Mouse (Mus musculus) MEL (cell line): ENCODE measurements at regions not wholly inside any gene's neighbourhood (a gene's known extent, or its start where the extent isn't known, plus 50 kb on each side); places are given as distances from the start of the nearest gene placed in this dataset.

Experiments used
- CTCF ChIP-seq, 3 experiments: IDR thresholded peaks in 2 of 3; conservative IDR thresholded peaks in 1 of 3; 2 replicates each; pipeline ENCODE4 v1.5.1; 2011 to 2012; ENCODE audit warnings: low read length in 3 of 3, low read depth in 2 of 3, mild to moderate bottlenecking in 2 of 3, improper control_type of control experiment in 1 of 3, inconsistent platforms in 1 of 3, mixed read lengths in 1 of 3, moderate library complexity in 1 of 3; ENCODE audit not compliant: control insufficient read depth in 1 of 3, insufficient read depth in 1 of 3, poor library complexity in 1 of 3, severe bottlenecking in 1 of 3
- EP300 ChIP-seq, 2 experiments: IDR thresholded peaks; 2 replicates each; pipeline ENCODE4 v1.6.1; 2011; ENCODE audit warnings: improper control_type of control experiment in 2 of 2, low read length in 2 of 2, low read depth in 1 of 2, mild to moderate bottlenecking in 1 of 2
- HCFC1 ChIP-seq: IDR thresholded peaks from 2 replicates; pipeline ENCODE4 v1.6.1; 2012; ENCODE audit warnings: low read depth, mild to moderate bottlenecking, inconsistent platforms, low read length, improper control_type of control experiment, moderate library complexity
- KAT2A ChIP-seq: conservative IDR thresholded peaks from 2 replicates; pipeline ENCODE4 v1.6.1; 2012; ENCODE audit warnings: low read depth, low read length, improper control_type of control experiment, inconsistent platforms
- MAX ChIP-seq: IDR thresholded peaks from 2 replicates; pipeline ENCODE4 v1.6.1; 2011; ENCODE audit warnings: low read length, improper control_type of control experiment
- MAZ ChIP-seq: IDR thresholded peaks from 2 replicates; pipeline ENCODE4 v1.6.1; 2012; ENCODE audit warnings: low read depth, mild to moderate bottlenecking, inconsistent platforms, low read length, improper control_type of control experiment
- POLR2A ChIP-seq, 2 experiments: IDR thresholded peaks; 2 replicates each; pipeline ENCODE4 v1.6.1; 2011 to 2012; ENCODE audit warnings: low read length in 2 of 2, mild to moderate bottlenecking in 2 of 2, control low read depth in 1 of 2, improper control_type of control experiment in 1 of 2, low read depth in 1 of 2, moderate library complexity in 1 of 2; ENCODE audit not compliant: control insufficient read depth in 1 of 2, insufficient read depth in 1 of 2, poor library complexity in 1 of 2
- RCOR1 ChIP-seq: IDR thresholded peaks from 2 replicates; pipeline ENCODE4 v1.6.1; 2012; ENCODE audit warnings: low read depth, mild to moderate bottlenecking, inconsistent platforms, low read length, improper control_type of control experiment
- SIN3A ChIP-seq: IDR thresholded peaks from 2 replicates; pipeline ENCODE4 v1.6.1; 2012; ENCODE audit warnings: low read length, improper control_type of control experiment, inconsistent platforms
- TAL1 ChIP-seq: IDR thresholded peaks from 2 replicates; pipeline ENCODE4 v1.6.1; 2012; ENCODE audit warnings: mild to moderate bottlenecking, inconsistent platforms, low read length, moderate library complexity, mixed read lengths
- TCF12 ChIP-seq: IDR thresholded peaks from 2 replicates; pipeline ENCODE4 v1.6.1; 2014; ENCODE audit warnings: low read depth, mild to moderate bottlenecking, inconsistent platforms, low read length, improper control_type of control experiment, moderate library complexity
- USF1 ChIP-seq: IDR thresholded peaks from 2 replicates; pipeline ENCODE4 v1.6.1; 2014; ENCODE audit warnings: low read depth, mild to moderate bottlenecking, inconsistent platforms, low read length, improper control_type of control experiment, moderate library complexity
- ZNF384 ChIP-seq: IDR thresholded peaks from 2 replicates; pipeline ENCODE4 v1.6.1; 2012; ENCODE audit warnings: low read depth, mild to moderate bottlenecking, inconsistent platforms, low read length, improper control_type of control experiment

GRCm38 (mm10) chr1:185125737-185126286 lies 78.1 kb upstream of the Rab3gap2 start:
- TF ChIP-seq MAX, result no peak
- TF ChIP-seq RCOR1, result no peak
- TF ChIP-seq ZNF384, result no peak
- no peak for TF ChIP-seq KAT2A
- TF ChIP-seq CTCF (IDR thresholded peaks at IDR 0.05 in 2 of 3, conservative IDR thresholded peaks at IDR 0.05 in 1 of 3; ENCODE audit: control insufficient read depth in 1 of 3, insufficient read depth in 1 of 3, low read depth in 2 of 3, low read length in 3 of 3, poor library complexity in 1 of 3, severe bottlenecking in 1 of 3), result no peak
- no peak for TF ChIP-seq TAL1
- no peak for TF ChIP-seq MAZ
- no peak for TF ChIP-seq HCFC1
- TF ChIP-seq POLR2A (IDR thresholded peaks at IDR 0.05; ENCODE audit: control insufficient read depth in 1 of 2, insufficient read depth in 1 of 2, low read depth in 1 of 2, low read length in 2 of 2, poor library complexity in 1 of 2), result no peak
- TF ChIP-seq EP300 (IDR thresholded peaks at IDR 0.05; ENCODE audit: low read depth in 1 of 2, low read length in 2 of 2), result no peak
- TF ChIP-seq USF1, result no peak
- no peak for TF ChIP-seq TCF12
- TF ChIP-seq SIN3A, result no peak
